Mouse (Mus musculus) right cerebral cortex, postnatal 4 days (tissue): Measurements from ENCODE around the gene Akap7.
"Not testable (repeated sequence)": the region's sequence is repeated elsewhere in the genome, so short reads cannot be mapped to it uniquely, and the experiment has no call there.

Experiments used
- DNase-seq: peaks from one replicate; pipeline ENCODE4 v3.0.0-alpha.2; 2022

Gene Akap7

DNA sequence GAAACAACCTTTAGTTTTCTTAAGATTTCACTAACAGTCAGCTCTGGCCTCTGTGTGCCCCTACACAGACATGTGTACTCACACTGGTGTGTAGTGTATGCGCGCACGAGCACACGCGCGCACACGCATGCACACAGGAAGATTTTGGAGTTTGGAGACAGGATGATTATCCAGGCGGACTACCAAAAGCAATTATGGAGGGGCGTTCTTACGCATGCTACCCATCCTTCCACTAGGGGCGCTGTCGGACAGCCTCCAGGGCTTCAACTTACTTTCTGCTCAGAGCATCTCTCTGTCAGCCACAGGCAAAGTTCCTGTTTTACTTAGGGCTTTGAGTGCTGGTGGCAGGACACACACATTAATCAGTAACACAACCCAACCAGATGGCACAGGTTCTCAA, 57.6 kb downstream of the Akap7 start:
- peak; percentile 67 for DNase-seq

DNA sequence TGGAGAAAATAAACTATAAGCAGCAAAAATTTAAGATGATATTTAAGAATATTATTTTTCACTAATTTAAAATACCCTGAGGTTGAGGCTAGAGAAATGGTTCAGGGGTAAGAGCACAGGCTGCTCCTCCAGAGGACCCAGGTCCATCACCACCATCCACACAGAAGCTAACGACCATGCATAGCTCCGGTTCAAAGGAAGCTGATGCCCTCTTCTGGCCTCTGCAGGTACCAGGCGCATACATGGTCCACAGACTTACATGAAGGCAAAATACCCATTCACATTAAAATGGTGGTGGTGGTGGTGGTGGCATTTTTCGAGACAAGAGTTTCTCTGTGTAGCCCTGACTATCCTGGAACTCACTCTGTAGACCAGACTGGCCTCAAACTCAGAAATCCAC, 61.5 kb downstream of the Akap7 start:
- DNase-seq: no peak

DNA sequence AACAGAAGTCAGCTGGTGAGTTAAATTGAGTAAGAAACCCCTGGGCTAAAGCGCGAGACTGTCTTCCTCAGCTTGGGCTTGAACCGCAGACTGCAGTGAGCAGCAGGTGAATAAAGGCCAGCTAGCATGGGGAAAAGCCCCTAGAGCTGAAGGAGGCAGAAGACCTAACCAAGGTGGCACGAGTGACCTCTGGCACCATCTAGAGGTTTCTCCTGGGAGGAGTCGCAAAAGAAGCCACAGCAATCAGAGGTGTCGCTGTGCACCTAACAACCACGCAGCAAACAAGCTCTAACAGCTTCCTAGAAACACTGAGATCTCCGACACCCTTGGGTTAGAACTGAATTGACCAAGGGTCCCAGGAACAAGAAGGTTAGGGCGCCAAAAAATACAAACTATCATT, 68.5 kb downstream of the Akap7 start:
- DNase-seq: peak; percentile 53

DNA sequence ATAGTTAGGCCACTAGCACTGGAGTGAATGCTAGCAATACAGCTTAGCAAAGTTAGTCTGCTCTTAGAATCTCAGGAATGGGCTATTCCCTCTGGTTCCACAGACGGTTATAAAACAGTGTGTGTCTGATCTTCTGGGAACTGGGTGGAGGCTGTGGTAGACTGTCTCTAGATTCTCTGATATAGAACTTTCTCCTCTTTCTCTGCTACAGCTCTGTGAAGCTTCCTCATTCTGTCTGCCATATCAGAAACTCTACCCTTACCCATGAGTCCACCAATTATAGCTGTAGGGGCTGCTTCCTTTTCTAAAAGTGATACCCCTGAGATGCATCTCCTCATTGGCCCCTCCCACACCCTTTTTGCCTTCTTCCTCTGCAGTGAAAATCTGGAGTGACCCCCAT, 73.6 kb downstream of the Akap7 start:
- no peak for DNase-seq

DNA sequence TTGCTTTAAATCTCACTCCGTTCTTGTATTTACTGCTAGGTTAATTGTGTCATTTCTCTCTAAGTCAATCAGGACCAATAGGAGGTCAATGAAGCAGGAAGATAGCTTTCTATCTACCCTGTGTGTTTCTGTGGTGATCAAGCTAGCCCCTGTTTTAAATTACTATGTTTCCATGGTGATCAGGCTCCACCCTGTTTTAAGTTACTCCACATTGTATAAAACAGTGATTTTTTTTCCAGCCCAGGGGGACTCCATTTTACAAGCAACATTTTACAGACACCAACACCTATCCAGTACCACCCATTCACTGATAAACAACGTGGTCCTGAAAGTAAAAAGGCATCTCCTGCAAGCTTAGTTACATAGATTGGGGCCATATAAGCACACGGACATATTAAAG, 75.0 kb downstream of the Akap7 start:
- no peak for DNase-seq

DNA sequence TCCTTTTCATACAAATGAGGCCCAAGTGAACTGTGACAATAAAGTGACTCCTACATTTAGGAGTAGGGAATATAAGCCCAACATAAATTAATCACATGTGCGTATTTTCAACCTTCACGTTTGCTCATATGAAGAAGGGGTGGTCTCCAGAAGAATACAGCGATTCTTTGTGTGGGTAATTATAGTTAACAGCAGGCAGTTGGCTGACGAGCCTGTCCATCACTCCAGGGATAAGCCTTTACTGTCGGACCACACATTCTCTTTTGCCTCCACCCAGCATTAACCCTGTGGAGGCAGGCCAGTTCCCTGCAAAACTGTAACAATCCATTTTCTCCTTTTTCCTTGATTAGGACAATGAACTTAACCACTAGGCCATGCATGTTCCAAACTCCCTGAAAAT, 76.3 kb downstream of the Akap7 start:
- no peak for DNase-seq

DNA sequence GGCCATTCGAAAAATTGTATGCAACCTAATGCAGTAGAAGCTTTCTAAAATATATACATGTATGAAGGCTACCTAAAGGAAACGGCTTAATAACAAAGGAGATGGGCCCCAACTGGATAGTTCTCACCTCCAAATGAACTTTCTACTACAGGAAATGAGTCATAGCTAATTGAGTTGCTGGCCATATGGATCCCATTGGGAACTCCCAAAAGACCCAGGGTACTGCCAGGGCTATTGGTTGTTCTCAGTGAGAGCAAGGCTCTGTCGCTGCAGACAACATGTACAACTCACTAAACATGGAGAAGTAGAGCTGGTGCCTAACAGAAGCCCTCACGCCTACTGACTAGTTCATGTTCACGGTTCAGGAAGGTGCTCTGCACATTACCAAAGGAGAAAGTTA, 83.3 kb downstream of the Akap7 start:
- DNase-seq: no peak

DNA sequence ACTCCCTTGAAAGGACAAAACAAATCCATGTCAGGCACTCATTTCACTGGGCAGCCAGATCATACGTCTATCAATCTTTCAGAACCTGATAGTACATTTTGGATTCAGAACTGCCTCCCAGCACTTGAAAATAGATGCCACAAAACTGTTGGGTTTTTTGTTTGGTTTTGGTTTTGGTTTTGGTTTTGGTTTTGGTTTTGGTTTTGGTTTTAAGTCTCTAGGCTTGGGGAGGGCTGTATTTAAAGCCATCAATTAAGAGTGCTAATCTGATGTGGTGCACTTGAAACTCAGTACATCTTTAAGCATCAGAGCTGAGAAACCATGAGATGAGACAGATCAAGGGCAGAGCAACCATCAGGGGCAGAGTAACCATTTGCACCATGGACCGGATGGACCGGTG, 86.9 kb downstream of the Akap7 start:
- no peak for DNase-seq

DNA sequence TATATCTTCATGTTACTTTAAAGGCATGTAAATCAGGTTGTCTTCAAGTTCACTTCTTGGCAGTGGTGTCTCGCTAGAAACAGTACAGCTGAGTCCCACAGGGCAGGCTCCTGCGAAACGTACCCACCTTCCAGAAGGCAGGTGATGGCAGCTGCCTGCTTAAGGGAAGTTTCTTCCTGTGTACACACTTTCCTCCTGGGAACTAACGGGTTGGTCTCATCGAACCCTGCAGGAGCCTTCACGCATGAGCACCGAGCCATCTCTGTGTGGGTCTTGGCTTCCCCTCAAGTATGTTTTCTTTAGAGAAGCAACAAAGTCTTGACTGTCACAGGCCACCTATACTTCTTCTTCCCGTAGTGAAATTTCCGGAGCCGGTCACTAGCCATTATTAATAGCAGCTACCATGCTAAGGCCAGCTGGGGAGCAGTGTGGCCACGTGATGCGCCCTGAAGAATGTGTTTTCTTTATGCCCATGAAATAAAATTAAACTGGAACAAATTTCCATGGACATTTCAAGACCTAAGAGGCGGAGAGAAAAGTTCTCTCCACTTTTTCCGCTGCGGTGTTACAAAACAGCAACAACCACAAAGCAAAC, 87.7 kb downstream of the Akap7 start:
- no peak for DNase-seq

DNA sequence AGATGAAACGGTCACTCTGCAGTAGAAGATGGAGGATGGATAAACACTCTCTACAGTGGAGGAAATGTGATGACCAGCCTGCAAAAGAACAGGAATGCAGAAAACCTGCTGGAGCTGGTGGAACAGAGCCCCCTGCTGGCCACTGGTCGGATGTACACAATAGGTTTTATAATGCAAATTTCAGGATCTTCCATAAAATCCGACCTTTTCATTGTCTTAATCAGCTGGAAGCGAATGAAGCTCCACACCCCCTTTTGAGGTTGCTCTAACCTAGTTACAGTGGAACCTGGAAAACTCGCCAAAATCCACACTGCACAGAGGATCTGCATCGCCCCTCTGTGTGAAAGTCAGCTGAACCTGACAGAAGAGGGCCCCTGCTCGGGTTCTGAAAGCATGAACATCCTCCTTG, 88.4 kb downstream of the Akap7 start:
- DNase-seq: peak; percentile 89

DNA sequence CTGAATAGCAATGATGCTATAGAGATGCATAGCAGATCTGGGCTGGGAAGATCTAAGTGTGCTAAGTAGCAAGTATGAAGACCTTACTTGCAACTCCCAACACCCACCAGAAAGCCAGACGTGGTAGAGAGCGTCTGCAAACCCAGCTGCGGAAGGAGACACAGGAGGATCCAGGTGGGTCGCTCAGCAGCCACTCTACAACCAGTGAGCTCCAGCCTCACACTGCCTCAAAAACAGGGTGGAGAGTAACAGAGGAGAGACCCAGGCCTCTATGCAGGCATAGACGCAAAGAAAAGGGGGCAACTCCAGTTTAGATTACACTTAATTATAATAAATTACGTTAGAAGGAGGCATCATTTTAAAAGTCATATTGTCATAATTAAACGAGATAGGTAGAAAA, 88.9 kb downstream of the Akap7 start:
- DNase-seq: no peak

DNA sequence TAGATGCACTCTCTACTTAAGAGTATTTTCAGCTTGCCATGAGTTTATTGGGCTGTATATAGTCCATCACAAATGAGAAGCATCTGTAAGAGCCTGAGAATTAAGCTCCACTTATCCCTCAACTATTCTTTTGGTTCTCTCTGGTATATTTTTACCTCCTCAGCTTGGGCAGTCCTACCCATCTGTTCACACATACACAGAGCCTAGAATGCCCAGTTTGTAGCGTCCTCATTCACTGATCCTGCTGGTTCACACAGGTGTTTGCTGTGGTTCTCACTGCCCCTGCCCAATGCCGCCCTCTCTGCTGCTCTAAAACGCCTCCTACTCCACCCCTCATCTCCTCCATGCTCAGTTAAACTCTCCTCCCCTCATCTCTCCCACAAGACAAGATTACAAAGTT, 91.7 kb downstream of the Akap7 start:
- no peak for DNase-seq

DNA sequence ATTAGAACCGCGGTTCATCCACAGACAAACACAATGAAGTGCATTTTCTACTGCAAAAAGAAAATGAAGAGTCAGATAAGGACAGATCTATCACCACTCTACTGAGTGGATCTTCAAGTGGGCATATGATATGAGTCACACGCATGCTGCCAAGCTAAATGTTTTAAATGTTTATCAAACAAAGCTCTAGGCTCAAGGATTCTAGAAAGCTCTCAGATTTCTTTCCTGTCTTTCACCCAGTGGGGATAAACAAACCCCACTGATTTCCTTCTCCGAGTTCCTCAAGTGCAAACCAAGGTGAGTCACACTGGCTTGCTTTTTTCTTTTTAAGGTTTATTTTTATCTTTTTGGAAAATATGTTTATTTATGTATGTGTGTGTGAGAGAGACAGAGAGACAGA, 94.0 kb downstream of the Akap7 start:
- DNase-seq: no peak

DNA sequence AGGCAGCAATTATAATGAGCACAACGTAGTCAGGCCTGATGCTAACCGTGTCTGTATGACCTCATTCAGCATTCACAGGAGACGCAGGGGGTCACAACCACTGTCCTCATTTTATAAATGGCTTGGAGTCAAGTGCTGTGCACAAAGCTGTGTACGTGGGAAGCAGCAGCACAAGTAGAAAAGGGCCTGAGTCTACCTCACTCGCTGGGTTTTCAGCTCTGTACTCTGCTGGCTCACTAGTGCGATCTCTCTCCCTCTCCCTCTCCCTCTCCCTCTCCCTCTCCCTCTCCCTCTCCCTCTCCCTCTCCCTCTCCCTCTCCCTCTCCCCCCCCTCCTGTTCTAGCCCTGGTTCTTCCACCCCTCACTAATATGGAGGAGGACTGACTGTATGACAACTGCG, 99.1 kb downstream of the Akap7 start:
- no peak for DNase-seq

DNA sequence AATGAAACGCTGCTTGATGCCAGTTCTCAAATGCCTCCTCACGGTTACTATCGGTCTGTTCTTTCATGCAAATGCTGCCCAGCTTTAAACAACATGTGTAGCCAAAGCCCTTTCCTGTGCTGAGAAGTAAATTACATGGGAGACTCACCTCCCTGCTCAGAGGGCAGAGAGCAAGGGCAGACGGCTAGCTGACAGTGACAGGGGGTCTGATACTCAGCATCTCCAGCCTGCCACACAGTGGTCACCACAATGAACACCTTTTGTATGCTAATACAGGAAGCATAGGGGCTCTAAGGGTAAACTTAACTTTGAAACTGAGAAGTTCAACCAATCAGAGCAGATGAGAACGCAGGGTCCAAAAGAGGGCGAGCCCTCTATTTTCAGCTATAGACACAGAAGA, 99.8 kb downstream of the Akap7 start:
- no peak for DNase-seq

DNA sequence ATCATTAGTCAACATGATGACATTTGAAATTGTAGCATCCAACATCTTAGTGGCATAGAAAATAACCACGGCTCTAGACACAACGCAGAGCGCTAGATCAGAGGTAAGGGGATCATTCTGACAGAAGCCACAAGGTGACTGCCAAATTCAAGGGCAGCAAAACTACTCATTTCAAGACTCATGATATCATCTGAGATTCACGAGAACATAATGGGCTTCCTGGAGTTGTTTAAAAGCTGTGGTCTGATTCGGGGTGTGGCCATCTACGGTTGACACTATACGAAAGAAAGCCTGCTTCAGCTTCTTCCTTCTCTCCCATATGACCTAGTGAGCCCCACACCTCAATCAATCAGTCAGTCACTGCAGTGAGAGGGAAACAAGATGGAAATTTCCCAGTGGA, 107.0 kb downstream of the Akap7 start:
- DNase-seq: no peak

DNA sequence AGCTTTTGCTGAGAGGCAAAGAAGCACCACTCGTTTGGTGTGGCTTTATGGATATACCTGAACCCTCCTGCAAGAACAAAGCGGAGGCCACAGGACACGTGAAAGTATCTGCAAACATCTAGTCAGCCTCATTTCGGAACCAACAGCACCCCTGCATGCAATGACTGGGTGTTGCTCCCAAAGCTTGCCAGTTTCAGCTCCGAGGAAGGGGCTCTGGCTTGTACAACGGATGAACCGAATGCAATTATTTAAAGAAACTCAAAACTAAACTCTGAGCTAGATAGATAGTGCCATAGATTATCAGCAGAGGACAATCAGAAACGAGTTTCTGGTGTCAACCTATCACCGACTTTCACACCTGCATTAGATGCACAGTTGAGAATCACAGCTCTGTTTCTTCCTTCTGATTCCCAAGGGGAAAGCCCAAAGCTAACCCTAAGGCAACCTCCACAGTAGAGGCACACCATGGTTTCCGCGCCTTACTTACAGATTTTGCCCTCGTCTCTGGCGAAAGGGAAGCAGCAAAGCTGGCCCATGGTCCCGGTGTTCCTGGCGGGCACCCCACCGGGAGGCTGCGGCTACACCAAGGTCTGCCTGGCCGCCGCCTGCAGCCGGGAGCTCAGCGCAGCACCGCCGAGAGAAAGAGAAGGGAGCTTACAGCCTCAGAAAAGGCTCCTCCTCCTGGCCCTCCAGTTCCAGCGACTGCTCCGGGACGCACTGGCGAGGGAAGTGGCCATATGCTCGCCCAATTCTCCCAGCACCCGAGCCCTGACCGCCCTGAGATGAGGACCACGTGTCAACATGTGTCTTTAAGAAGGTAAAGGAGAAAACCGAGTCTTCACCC, 107.9 kb downstream of the Akap7 start:
- DNase-seq: peak; percentile 70

DNA sequence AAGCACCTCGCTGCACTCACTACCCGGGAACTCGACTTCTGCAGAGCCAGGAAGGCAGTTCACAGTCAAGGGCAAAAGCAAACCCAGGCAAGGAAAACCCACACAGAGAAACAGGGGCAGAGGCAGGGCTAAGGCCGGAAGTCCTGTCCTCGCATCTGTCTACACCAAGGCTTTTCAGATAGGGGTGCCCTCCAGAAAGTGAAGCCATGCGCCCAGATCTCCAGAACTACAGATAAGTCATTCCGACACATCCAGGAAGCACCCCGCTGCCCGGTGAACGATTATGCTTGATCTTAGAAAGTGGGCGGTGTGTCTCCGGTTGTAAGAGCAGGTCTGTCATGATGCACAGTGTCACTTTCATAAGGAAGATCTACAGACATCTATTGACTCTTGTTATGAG, 109.1 kb downstream of the Akap7 start:
- peak; percentile 13 for DNase-seq

DNA sequence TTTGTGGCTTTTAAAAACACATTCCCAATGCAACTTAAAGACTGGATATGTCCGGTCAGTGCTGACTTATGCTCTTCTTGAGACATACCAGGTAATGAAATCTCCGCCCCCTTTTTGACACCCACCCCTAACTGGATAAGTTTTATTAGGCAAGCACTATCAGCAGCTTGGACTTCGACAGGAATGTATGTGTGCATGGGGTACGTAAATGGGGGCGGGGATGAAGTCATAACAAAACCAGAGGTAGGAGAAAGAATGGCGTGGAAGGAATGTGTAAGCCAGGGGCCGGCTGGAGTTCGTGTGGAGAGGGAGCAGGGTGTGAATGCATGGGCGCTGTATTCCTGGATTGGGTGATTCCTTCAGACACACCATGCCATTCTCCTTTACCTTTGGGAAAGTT, 109.6 kb downstream of the Akap7 start:
- no peak for DNase-seq

DNA sequence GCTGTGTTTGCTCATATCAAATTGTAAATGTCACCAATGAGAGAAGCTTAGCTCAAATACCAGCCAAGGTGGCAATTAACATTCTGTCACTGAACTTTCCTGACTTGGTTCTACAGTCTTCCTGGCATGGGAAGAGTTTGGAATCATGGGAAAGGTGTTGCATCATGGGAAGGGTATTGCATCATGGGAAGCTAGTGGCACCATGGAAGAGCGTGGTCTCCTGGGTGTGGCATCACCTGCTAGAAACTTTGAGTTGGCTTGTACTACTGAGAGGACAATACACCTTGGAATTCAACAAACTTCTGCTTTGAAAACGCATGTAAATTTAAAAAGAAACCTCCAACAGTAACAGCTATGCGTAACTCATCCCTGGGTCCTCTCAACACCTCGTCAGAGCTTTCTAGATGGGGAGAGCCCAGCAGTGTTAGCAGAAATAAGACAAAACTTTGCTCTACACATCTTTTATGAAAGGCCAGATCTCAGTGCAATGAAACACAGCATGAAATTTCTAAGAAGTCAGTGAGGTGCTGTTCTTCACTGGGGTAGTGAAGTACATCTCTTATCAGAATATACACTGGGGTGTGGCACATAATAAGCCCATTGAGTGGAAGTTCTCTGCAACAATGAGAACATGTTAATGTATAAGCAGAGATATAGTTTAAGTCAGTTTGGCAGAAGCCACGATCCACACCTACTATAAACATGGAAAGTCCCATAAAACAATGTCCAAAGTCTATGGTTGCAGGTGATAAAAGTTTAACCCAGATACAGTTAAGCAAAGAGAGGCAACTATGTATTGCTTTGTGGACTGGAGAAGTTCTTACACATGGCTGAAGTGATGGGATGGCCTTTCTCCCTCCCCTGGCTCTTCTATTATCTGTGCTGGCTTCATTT, 115.2 kb downstream of the Akap7 start:
- DNase-seq: no peak

DNA sequence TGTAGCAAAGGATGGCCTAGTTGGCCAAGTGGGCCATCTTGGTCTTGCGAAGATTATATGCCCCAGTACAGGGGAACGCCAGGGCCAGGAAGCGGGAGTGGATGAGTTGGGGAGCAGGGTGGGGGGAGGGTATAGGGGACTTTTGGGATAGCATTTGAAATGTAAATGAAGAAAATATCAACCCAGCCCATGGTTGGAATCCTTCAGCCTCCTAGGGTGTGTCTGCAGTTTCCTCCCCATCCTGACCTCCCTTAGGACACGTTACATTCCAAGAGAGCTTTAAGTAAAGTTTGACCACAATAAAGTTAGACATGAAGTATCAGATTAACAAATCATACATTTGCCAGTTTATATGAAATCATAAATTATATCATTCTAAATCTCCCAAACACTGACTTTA, 116.5 kb downstream of the Akap7 start:
- DNase-seq: no peak

DNA sequence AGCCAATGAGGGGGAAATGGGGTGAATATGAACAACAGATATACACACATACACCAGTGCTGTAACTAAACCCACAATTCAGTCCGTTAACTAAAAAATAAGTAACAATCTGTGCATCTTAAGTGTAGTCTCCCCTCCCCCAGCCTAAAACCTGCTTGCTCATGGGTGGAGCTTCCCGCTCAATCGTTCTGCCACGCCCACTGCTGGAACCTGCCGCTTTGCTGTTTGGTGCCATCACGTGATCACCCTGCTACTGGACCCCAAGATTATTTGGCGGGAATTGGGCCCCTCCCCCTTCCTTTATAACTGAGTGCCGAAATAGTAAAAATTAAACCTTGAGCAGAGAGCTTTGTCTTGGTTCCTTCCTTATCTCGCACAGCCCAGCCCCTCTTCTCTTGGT, 121.4 kb downstream of the Akap7 start:
- DNase-seq: not testable (repeated sequence)

DNA sequence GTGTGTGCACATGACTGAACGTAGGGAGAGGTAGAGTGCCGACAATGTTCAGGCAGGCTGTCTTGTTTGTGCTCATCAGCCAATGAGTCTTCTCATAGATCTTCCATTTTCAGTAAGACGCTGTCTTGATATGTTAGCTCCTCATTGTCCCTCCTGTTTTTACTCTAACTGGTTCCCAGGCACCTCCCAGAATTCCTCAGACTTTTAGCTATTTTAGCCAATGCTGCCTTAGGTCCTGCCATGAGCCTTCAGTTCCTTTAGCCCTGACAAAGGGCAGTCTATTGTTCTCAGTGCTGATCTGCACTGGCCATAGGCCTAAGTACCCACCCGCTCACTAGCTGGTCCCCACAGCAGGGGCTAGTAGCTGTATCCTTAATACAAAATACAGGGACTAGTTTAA, 122.0 kb downstream of the Akap7 start:
- DNase-seq: no peak
